Mouse (Mus musculus) stomach, embryonic 15.5 days (tissue): Measurements from ENCODE around the gene Gm27029. TPM values are rescaled to one million over a fixed set of nuclear protein-coding genes. Genes with fewer than 3 reads are reported as not detected.

Experiments used
- ATAC-seq: fragments of 200-750 bp; cut with Nextera tagmentation; 2 replicates; pipeline ENCODE4 v1.8.0; 2017; ENCODE audit warnings: low read depth, moderate number of reproducible peaks, moderate TSS enrichment; ENCODE audit not compliant: insufficient read depth, low FRiP score
- H3K27ac ChIP-seq: fragments of 300-500 bp; sonication (generic); 2 replicates; pipeline ENCODE4 v1.5.1; 2015; ENCODE audit warnings: mild to moderate bottlenecking, inconsistent platforms
- H3K27me3 ChIP-seq: fragments of 300-500 bp; sonication (generic); replicated peaks from 2 replicates; pipeline ENCODE4 v1.6.1; 2015; ENCODE audit warnings: inconsistent platforms
- H3K36me3 ChIP-seq: fragments of 300-500 bp; sonication (generic); 2 replicates; pipeline ENCODE4 v1.6.1; 2015; ENCODE audit warnings: inconsistent platforms
- H3K4me1 ChIP-seq: fragments of 300-500 bp; sonication (generic); 2 replicates; pipeline ENCODE4 v1.6.1; 2015; ENCODE audit warnings: inconsistent platforms
- H3K4me2 ChIP-seq: fragments of 300-500 bp; sonication (generic); 2 replicates; pipeline ENCODE4 v1.6.1; 2015; ENCODE audit warnings: mild to moderate bottlenecking, inconsistent platforms
- H3K4me3 ChIP-seq: fragments of 300-500 bp; sonication (generic); replicated peaks from 2 replicates; pipeline ENCODE4 v1.5.1; 2015; ENCODE audit warnings: inconsistent platforms
- H3K9ac ChIP-seq: fragments of 300-500 bp; sonication (generic); 2 replicates; pipeline ENCODE4 v1.6.1; 2015; ENCODE audit warnings: inconsistent platforms
- H3K9me3 ChIP-seq: fragments of 300-500 bp; sonication (generic); 2 replicates; pipeline ENCODE4 v1.6.1; 2016; ENCODE audit warnings: inconsistent platforms
- WGBS: fragments of 180-500 bp; shearing (Covaris S2); methylation state at CpG from one replicate; pipeline ENCODE4 v1.1.7; 2015; 5-methylcytosine and 5-hydroxymethylcytosine counted together
- polyA plus RNA-seq: library from polyadenylated mRNA; unstranded; fragments of >200 nt; fragmentation: Nextera tagmentation; extraction: Ambion mirVana; gene quantifications from 2 replicates; pipeline ENCODE4 v1.2.1, GENCODE M21; 2015

The Gm27029 gene
- polyA plus RNA-seq, 1 experiment from 2014 or later = 12.3 TPM

DNA sequence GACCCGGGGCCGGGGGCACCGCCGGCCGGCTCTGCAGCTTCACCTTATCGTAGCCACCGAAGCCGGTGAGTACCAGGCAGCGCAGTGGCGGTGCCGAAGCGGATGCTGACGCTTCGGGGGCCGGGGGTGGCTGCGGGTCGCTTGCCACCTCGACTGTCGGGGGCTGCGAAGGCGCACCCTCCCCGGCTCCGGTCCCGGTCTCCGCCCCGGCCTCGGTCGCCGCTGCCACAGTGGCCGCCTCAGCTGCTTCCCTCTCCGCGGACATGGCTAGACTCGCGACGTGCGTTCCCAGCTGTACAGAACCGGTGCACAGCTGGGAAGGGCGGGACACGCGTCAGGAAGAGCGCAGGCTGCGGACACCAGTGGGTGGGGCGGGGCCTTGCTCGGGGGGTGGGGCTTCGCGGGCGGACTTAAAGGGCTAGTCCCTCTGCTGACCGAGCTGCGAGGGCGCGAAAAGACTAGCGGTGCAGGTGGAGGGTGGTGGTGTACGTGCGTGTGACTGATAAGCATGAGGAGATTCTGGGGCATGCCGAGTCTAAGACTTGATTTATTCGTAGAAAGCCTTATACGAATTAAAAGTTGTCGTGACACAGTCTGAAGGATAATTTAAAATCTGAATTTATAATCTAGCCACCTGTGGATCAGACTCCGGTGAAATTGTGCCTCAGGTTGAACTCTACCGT is 41.4 kb upstream of the Gm27029 start, which contains the start of gene Vat1:
Gene Vat1 (minus strand): TSS at position 362 of the 683 bp plus-strand sequence.
- no peaks in the 10 kb centered on the region for H3K27me3 ChIP-seq
- H3K4me3 ChIP-seq = peak within 1 kb of the TSS; percentile 89
- peaks cover 4% of the 10 kb centered on the region; the same call in 1 of the 2 replicates for H3K36me3 ChIP-seq
- H3K27ac ChIP-seq = peak within 1 kb of the TSS; percentile 94
- 2% methylated on average over 60 of the region's 60 CpGs for WGBS
- peak within 1 kb of the TSS; percentile 95 for H3K4me2 ChIP-seq
- peaks cover 38% of the 10 kb centered on the region for H3K4me1 ChIP-seq
- no peaks in the 10 kb centered on the region for H3K9me3 ChIP-seq
- peak; percentile 59 for ATAC-seq
- H3K9ac ChIP-seq = peak within 1 kb of the TSS; percentile 68

DNA sequence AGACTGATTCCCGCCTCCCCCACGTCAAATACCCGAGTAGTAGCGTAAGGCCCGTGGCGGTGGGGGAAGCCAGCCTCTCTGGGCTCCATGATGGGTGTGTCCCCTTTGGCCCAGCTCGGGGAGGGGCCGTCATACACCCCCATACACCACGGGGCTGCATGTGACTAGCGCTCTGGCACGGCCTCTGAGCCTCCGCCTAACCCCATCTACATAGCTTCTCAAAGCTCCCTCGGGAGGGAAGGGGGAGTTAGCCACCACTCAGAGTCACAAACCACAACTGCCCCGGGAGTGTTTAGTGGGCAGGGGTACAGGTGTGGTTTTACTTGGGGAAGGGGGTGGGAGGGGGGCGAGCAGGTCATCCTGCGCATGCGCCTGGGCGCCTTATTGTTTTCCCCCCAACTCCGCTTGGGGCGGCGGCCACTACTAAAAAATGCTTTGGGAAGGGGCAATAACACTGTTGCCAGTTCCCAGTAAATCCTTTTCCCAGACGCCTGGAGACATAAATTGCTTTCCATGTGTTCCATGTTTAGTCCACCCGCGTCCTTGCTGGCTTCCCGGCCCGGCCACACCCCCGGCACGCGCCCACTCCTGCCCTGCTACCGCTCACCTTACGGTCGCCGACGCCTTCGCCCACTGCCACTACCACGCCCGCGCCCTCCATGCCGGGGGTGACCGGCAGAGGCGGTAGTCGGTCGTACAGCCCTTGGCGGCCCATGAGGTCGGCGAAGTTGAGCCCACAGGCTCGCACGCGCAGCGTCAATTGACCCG is 40.7 kb upstream of the Gm27029 start:
- ATAC-seq = peak; percentile 40
- peaks cover 5% of the 10 kb centered on the region for H3K36me3 ChIP-seq
- no peaks in the 10 kb centered on the region for H3K27me3 ChIP-seq
- H3K27ac ChIP-seq = peak overlapping the region; percentile 94
- H3K4me1 ChIP-seq = peaks cover 38% of the 10 kb centered on the region
- H3K4me3 ChIP-seq = peak overlapping the region; percentile 89
- no peaks in the 10 kb centered on the region for H3K9me3 ChIP-seq
- under 1% methylated on average over 51 of the region's 51 CpGs for whole genome bisulfite sequencing
- peak overlapping the region; percentile 95 for H3K4me2 ChIP-seq
- peak overlapping the region; percentile 68 for H3K9ac ChIP-seq

DNA sequence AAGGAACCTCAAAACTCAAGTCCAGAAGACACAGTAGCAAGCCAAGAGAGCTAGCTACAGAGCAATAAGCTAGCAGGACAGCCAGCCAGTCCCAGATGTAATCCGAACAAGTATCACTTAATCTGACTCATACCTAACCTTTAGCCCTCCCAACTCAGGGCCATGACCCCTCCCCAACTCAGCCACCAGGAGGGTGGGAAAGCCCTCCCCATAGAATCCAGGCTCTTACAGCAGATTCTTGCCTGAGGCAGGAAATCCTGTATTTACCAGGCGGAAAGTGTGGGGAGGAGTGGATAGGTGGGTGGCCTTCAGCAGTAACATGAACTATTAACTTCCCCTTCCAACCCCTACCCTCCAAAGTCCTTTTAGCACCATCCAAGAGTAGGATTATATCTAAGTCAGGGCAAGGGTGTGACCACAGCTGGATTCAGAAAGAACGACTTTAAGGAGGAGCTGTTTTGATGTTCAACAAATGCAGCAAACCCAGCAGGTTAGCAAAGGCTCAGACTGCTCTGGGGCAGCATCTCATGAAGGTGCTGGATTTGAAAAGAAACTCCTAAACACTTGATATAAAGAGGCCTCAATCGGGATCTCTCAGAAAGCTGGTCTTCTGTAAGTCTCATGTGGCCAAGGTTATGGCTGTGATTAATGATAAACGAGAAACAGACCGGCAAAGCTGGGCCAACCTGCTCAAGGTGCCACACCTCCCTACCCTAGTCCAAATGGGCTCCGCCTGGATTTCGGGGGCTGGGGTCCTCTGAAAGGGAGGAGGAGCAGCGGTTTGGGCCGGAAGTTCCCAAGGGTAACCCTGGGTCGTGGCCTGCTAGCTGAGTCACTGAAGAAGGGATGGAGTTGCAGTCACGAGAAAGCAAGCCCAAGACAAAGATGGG is 39.9 kb upstream of the Gm27029 start, which contains the start of gene Rnd2:
Gene Rnd2 (plus strand): TSS at position 789 of the 890 bp plus-strand sequence.
- WGBS = 12% methylated on average over 12 of the region's 12 CpGs
- H3K4me1 ChIP-seq = peaks cover 39% of the 10 kb centered on the region
- peak within 1 kb of the TSS; percentile 89 for H3K4me3 ChIP-seq
- H3K36me3 ChIP-seq = peaks cover 9% of the 10 kb centered on the region
- no peaks in the 10 kb centered on the region for H3K27me3 ChIP-seq
- H3K9ac ChIP-seq = peak within 1 kb of the TSS; percentile 68
- peak; percentile 20 for ATAC-seq
- H3K4me2 ChIP-seq = peak within 1 kb of the TSS; percentile 95
- H3K27ac ChIP-seq = peak within 1 kb of the TSS; percentile 94
- no peaks in the 10 kb centered on the region for H3K9me3 ChIP-seq

- H3K4me3 ChIP-seq = no peak overlapping the region
- peaks cover 43% of the 10 kb centered on the region for H3K4me1 ChIP-seq
- no peaks in the 10 kb centered on the region for H3K27me3 ChIP-seq
- H3K4me2 ChIP-seq = peak overlapping the region; percentile 95; the same call in 1 of the 2 replicates
- no peaks in the 10 kb centered on the region for H3K9me3 ChIP-seq
- no peak overlapping the region for H3K27ac ChIP-seq
- no peak overlapping the region for H3K9ac ChIP-seq
- no peak for ATAC-seq
- WGBS = 28% methylated on average over 13 of the region's 13 CpGs
- peaks cover 9% of the 10 kb centered on the region for H3K36me3 ChIP-seq
These were observed 38.2 kb upstream of the Gm27029 start for GRCm38 (mm10) chr11:101462583-101463440.

- ATAC-seq = no peak
- Histone ChIP-seq H3K9me3 (no peaks in the 10 kb centered on the region), H3K27me3 (no peaks in the 10 kb centered on the region), H3K4me1 (peaks cover 43% of the 10 kb centered on the region), H3K4me2 (no peak overlapping the region), H3K4me3 (no peak overlapping the region), H3K9ac (no peak overlapping the region), H3K27ac (no peak overlapping the region), H3K36me3 (peaks cover 9% of the 10 kb centered on the region)
- 83% methylated on average over 14 of the region's 14 CpGs for WGBS
These were observed 37.5 kb upstream of the Gm27029 start for GRCm38 (mm10) chr11:101462141-101462540.

DNA sequence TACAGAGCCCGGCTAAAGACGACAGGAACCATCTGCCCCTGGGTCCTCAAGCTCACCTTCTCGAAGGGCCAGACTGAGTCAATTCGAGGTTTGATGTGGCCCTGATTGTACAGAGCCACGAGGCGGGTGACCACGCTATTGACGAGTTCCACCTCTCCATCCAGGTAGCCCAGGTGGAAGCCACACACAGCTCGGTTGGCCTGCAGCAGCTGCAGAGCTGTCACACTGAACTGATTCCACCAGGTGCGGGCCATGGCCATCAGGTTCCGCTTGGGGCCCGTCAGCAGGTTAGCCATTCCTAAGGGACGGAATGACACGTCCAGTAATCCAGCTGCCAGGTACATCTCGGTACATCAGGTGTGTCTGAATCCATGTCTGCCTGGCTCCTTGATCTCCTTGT is 35.7 kb upstream of the Gm27029 start:
- no peak for ATAC-seq
- Histone ChIP-seq H3K27me3 (no peaks in the 10 kb centered on the region), H3K9me3 (no peaks in the 10 kb centered on the region), H3K4me3 (no peak overlapping the region), H3K4me1 (peaks cover 36% of the 10 kb centered on the region), H3K4me2 (no peak overlapping the region), H3K9ac (no peak overlapping the region), H3K27ac (no peak overlapping the region), H3K36me3 (peaks cover 9% of the 10 kb centered on the region)
- WGBS = 83% methylated on average over 15 of the region's 15 CpGs

GRCm38 (mm10) chr11:101459716-101460115 is 35.1 kb upstream of the Gm27029 start:
- WGBS = 57% methylated on average over 6 of the region's 6 CpGs
- H3K27me3 ChIP-seq = no peaks in the 10 kb centered on the region
- ATAC-seq = peak; percentile 14; the same call in 1 of the 2 replicates
- H3K36me3 ChIP-seq = peaks cover 9% of the 10 kb centered on the region
- no peaks in the 10 kb centered on the region for H3K9me3 ChIP-seq
- no peak overlapping the region for H3K4me3 ChIP-seq
- H3K27ac ChIP-seq = no peak overlapping the region
- peaks cover 36% of the 10 kb centered on the region for H3K4me1 ChIP-seq
- no peak overlapping the region for H3K4me2 ChIP-seq
- no peak overlapping the region for H3K9ac ChIP-seq

- H3K4me1 ChIP-seq = peaks cover 22% of the 10 kb centered on the region
- peaks cover 9% of the 10 kb centered on the region for H3K36me3 ChIP-seq
- no peaks in the 10 kb centered on the region for H3K9me3 ChIP-seq
- H3K9ac ChIP-seq = no peak overlapping the region
- H3K27me3 ChIP-seq = no peaks in the 10 kb centered on the region
- H3K4me3 ChIP-seq = no peak overlapping the region
- 80% methylated on average over 12 of the region's 12 CpGs for WGBS
- H3K27ac ChIP-seq = no peak overlapping the region
- H3K4me2 ChIP-seq = no peak overlapping the region
- no peak for ATAC-seq
These were observed 33.6 kb upstream of the Gm27029 start for GRCm38 (mm10) chr11:101458217-101458616.

DNA sequence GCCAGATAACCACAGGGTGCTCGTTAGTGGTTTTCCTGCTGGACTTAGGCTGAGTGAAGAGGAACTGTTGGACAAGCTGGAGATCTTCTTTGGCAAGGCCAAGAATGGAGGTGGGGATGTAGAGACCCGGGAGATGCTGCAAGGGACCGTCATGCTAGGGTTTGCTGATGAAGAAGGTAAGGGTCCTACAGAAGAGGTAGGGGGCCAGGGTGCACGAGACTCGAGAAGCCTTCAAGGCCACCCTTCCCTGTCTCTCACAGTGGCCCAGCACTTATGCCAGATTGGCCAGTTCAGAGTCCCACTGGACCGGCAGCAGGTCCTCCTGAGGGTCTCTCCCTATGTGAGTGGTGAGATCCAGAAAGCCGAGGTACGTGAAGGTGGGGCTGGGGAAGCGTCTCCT is 33.0 kb upstream of the Gm27029 start:
- WGBS = 90% methylated on average over 9 of the region's 9 CpGs
- Histone ChIP-seq H3K9me3 (no peaks in the 10 kb centered on the region), H3K36me3 (peaks cover 9% of the 10 kb centered on the region), H3K27ac (no peak overlapping the region), H3K4me3 (no peak overlapping the region), H3K4me2 (no peak overlapping the region), H3K9ac (no peak overlapping the region), H3K27me3 (no peaks in the 10 kb centered on the region), H3K4me1 (peaks cover 18% of the 10 kb centered on the region)
- no peak for ATAC-seq

DNA sequence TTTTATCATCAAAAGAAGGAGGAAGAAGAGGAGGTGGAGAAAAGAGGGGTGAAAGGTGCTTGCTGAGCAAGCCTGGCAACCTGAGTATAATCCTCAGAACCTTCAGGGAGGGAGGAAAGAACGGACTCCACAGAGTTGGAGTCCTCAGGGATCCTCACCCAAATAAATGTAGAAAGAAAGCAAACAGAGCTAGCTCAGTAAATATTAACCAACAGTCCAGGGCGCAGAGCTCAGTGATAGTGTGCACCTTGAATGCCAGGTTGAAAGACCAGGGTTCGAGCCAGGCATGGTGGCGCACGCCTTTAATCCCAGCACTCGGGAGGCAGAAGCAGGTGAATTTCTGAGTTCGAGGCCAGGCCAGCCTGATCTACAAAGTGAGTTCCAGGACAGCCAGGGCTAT is 31.0 kb upstream of the Gm27029 start:
- 0 out of 2 replicates have a peak, but pooled peaks cover 13% of the 10 kb centered on the region for H3K4me1 ChIP-seq
- no peak overlapping the region for H3K4me2 ChIP-seq
- 72% methylated on average over 7 of the region's 7 CpGs for WGBS
- H3K9me3 ChIP-seq = no peaks in the 10 kb centered on the region
- H3K27ac ChIP-seq = no peak overlapping the region
- H3K36me3 ChIP-seq = peaks cover 5% of the 10 kb centered on the region; the same call in 1 of the 2 replicates
- no peaks in the 10 kb centered on the region for H3K27me3 ChIP-seq
- H3K4me3 ChIP-seq = no peak overlapping the region
- H3K9ac ChIP-seq = no peak overlapping the region
- ATAC-seq = no peak

GRCm38 (mm10) chr11:101454702-101455101 is 30.1 kb upstream of the Gm27029 start:
- H3K9me3 ChIP-seq = no peaks in the 10 kb centered on the region
- peaks cover 13% of the 10 kb centered on the region; the same call in 1 of the 2 replicates for H3K4me1 ChIP-seq
- no peak; the same call in 1 of the 2 replicates for ATAC-seq
- H3K9ac ChIP-seq = no peak overlapping the region
- peak overlapping the region; percentile 8; the same call in 1 of the 2 replicates for H3K27ac ChIP-seq
- no peak overlapping the region for H3K4me2 ChIP-seq
- H3K36me3 ChIP-seq = no peaks in the 10 kb centered on the region
- no peaks in the 10 kb centered on the region for H3K27me3 ChIP-seq
- H3K4me3 ChIP-seq = no peak overlapping the region
- 74% methylated on average over 6 of the region's 6 CpGs for WGBS
